Mouse (Mus musculus) spleen, adult 12 weeks (tissue): ENCODE measurements around the gene Suox.
A peak's percentile ranks its signal among the peaks of the same experiment; 100 is the strongest.
"Not testable (repeated sequence)": the region's sequence is repeated elsewhere in the genome, so short reads cannot be mapped to it uniquely, and the experiment has no call there.

Experiments used
- DNase-seq: peaks from one replicate; pipeline ENCODE4 v3.0.0; 2022; ENCODE audit warnings: low spot score

The Suox gene

GRCm38 (mm10) chr10:128664808-128665207 lies 9.1 kb downstream of the Suox start:
- no peak for DNase-seq

- DNase-seq = no peak
These were observed 10.2 kb downstream of the Suox start for GRCm38 (mm10) chr10:128663441-128664220.

GRCm38 (mm10) chr10:128662465-128662864 lies 11.4 kb downstream of the Suox start:
- DNase-seq = no peak

- no peak for DNase-seq
These were observed 14.4 kb downstream of the Suox start for GRCm38 (mm10) chr10:128659490-128659889.

- no peak for DNase-seq
These were observed 16.0 kb downstream of the Suox start for GRCm38 (mm10) chr10:128657844-128658243.

- DNase-seq = no peak
These were observed 17.1 kb downstream of the Suox start for GRCm38 (mm10) chr10:128656731-128657130.

GRCm38 (mm10) chr10:128655254-128655653 lies 18.6 kb downstream of the Suox start:
- no peak for DNase-seq

- no peak for DNase-seq
These were observed 20.0 kb downstream of the Suox start for GRCm38 (mm10) chr10:128653866-128654265.

- no peak for DNase-seq
These were observed 27.5 kb downstream of the Suox start for GRCm38 (mm10) chr10:128646139-128647089.

- no peak for DNase-seq
These were observed 28.5 kb downstream of the Suox start, which contains the start of gene Ikzf4 for GRCm38 (mm10) chr10:128645111-128646011. TSS of gene Ikzf4 (minus strand) at chr10:128645991.

GRCm38 (mm10) chr10:128642749-128643148 lies 31.1 kb downstream of the Suox start:
- DNase-seq = no peak

GRCm38 (mm10) chr10:128641871-128642270 lies 32.0 kb downstream of the Suox start:
- no peak for DNase-seq

GRCm38 (mm10) chr10:128640891-128641290 lies 33.0 kb downstream of the Suox start:
- no peak for DNase-seq

- DNase-seq = no peak
These were observed 33.9 kb downstream of the Suox start for GRCm38 (mm10) chr10:128639999-128640398.

- no peak for DNase-seq
These were observed 36.9 kb downstream of the Suox start for GRCm38 (mm10) chr10:128637011-128637410.

- no peak for DNase-seq
These were observed 37.3 kb downstream of the Suox start for GRCm38 (mm10) chr10:128636561-128636960.

GRCm38 (mm10) chr10:128635697-128636096 lies 38.2 kb downstream of the Suox start:
- no peak for DNase-seq

GRCm38 (mm10) chr10:128631571-128631970 lies 42.3 kb downstream of the Suox start:
- DNase-seq = no peak

GRCm38 (mm10) chr10:128630306-128630705 lies 43.6 kb downstream of the Suox start:
- not testable (repeated sequence) for DNase-seq

- peak; percentile 21 for DNase-seq
These were observed 44.1 kb downstream of the Suox start for GRCm38 (mm10) chr10:128629746-128630145.

GRCm38 (mm10) chr10:128627398-128628317 lies 46.2 kb downstream of the Suox start:
- no peak for DNase-seq
